Mouse (Mus musculus): ENCODE results near the gene Eif2b3. TPM values are rescaled to one million over a fixed set of nuclear protein-coding genes. Genes with fewer than 3 reads are reported as not detected.

Eif2b3 gene
- total and polyA plus RNA-seq, 2 experiments = 4.5 to 9.5 TPM

DNA sequence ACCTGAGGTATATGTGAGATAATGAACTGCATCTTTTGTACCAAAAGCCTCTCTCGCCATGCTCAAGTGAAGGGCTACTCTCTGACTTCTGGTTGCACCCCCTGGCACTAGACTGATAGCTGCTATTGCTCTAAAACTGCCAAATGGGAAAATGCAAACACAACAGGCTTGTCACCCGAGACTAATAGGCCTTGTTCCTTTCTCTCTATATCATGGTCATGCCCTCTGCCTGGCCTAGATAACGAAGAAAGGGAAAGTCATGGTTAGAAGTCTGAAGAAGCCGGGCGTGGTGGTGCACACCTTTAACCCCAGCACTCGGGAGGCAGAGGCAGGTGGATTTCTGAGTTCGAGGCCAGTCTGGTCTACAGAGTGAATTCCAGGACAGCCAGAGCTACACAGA lies 71.4 kb downstream of the Eif2b3 start:
- no peak for TF ChIP-seq POLR2A (IDR thresholded peaks at IDR 0.05; ENCODE audit: extremely low read depth, insufficient read depth, low read length)
- TF ChIP-seq CTCF (IDR thresholded peaks at IDR 0.05; ENCODE audit: low read depth, low read length) = no peak
- 81% methylated on average over 7 of the region's 7 CpGs for WGBS
- no peaks in the 10 kb centered on the region for H3K79me2 ChIP-seq (ENCODE audit: control insufficient read depth, insufficient read depth, low read length)
- DNase-seq (ENCODE audit: extremely low read depth, low read depth, low spot score) = no peak
- no peaks in the 10 kb centered on the region for H3K27me3 ChIP-seq (ENCODE audit: control insufficient read depth, insufficient read depth, low read length)
- no peak overlapping the region for H3K9ac ChIP-seq (ENCODE audit: low read depth, low read length)
- H3K4me3 ChIP-seq (ENCODE audit: insufficient read depth, low read depth, low read length) = no peak overlapping the region
- no peaks in the 10 kb centered on the region; the same call in 1 of the 2 replicates for H3K36me3 ChIP-seq (ENCODE audit: control insufficient read depth, insufficient read depth, low read length)
- peaks cover 7% of the 10 kb centered on the region for H3K4me1 ChIP-seq (ENCODE audit: control insufficient read depth, insufficient read depth, low read length)
- H3K27ac ChIP-seq (replicated peaks; ENCODE audit: insufficient read depth, low read depth, low read length) = no peak overlapping the region

DNA sequence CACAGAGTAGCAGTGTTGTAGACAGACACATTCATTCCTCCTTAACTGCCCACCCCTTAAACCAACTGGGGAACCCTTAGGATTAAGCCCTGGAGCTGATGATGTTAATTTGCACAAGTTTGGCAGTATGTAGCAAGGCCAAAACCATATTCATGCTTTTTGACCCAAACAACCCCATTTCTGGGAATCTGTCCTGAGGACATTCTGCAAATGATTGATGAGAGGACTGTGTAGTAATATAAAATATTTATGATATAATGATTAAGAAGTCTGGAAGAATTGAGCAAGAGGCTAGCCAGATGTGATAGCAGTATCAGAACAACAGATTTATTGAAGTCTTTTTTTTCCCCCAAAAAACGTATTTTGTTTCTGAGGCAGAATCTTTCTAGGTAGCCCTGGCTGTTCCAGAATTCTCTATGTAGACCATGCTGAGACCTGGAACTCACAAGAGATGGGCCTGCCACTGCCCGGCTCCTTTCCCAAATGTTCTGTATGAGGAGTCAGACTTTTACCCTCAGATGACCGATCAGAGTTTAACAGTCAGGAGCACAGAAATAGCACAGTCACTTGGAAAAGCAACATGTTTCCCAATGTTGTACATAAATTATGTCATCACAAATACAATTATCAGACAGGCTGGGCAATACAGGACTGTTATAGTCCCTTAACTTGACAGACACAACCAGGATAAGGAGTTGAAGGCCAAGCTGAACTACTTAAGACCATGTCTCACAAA lies 75.6 kb downstream of the Eif2b3 start:
- Histone ChIP-seq H3K9ac (ENCODE audit: low read depth, low read length) (no peak overlapping the region), H3K79me2 (ENCODE audit: control insufficient read depth, insufficient read depth, low read length) (no peaks in the 10 kb centered on the region), H3K36me3 (ENCODE audit: control insufficient read depth, insufficient read depth, low read length) (no peaks in the 10 kb centered on the region), H3K27ac (replicated peaks; ENCODE audit: insufficient read depth, low read depth, low read length) (peak overlapping the region; percentile 68), H3K27me3 (ENCODE audit: control insufficient read depth, insufficient read depth, low read length) (no peaks in the 10 kb centered on the region), H3K4me3 (ENCODE audit: insufficient read depth, low read depth, low read length) (no peak overlapping the region), H3K4me1 (ENCODE audit: control insufficient read depth, insufficient read depth, low read length) (peaks cover 14% of the 10 kb centered on the region)
- 31% methylated on average over 3 of the region's 3 CpGs for WGBS
- peak; percentile 91 for DNase-seq (ENCODE audit: extremely low read depth, low read depth, low spot score)
- no peak for TF ChIP-seq POLR2A (IDR thresholded peaks at IDR 0.05; ENCODE audit: extremely low read depth, insufficient read depth, low read length)
- TF ChIP-seq CTCF (IDR thresholded peaks at IDR 0.05; ENCODE audit: low read depth, low read length) = no peak

DNA sequence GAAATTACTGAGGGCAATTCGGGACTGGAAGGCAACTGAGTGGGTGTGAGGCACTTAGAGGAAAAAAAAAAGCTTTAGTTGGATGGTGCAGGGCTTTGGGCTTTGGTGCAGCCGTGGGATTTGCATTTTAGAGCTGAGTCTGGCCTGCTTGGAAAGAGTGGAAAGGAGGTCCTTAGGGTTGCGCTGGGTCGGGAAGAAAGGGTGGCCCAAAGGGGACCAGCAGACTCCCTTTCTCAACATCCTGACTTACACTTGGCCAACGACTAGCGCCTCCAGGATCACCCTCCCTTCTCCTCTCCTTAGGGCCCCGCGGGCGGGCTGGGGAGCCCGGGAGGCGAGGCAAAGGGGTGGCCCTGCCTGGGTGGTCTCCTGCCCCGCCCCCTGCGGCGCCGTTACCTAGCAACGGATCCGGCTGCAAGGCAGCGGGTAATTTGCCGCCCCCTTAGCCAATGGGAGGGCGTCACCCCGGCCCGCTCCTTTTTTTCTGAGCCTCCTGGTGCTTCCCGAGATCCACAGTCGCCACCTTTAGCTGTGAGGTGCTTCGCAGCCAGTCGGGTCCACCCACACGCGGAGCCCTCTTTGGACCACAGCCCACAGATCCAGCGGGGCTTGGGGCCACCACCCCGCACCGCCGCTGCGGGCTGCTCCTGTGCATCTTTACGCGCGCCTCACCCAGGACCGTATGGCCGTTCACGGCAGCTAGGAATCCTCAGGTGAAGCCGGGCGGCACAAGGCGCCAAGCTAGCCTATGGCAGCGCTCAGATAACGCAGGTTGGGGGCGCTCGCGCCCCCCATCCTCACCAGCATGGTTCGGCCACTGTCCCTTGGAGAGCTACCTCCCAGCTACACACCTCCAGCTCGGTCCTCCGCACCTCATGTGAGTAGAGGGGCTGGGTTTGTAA lies 76.6 kb downstream of the Eif2b3 start, which contains the start of gene Ptch2:
Gene Ptch2, plus strand, starts transcription at position 525 of the 902 bp plus-strand sequence.
- Histone ChIP-seq H3K79me2 (ENCODE audit: control insufficient read depth, insufficient read depth, low read length) (no peaks in the 10 kb centered on the region), H3K27me3 (ENCODE audit: control insufficient read depth, insufficient read depth, low read length) (no peaks in the 10 kb centered on the region), H3K27ac (replicated peaks; ENCODE audit: insufficient read depth, low read depth, low read length) (peak within 1 kb of the TSS; percentile 82), H3K4me3 (ENCODE audit: insufficient read depth, low read depth, low read length) (peak within 1 kb of the TSS; percentile 51), H3K4me1 (ENCODE audit: control insufficient read depth, insufficient read depth, low read length) (peaks cover 14% of the 10 kb centered on the region), H3K9ac (ENCODE audit: low read depth, low read length) (peak within 1 kb of the TSS; percentile 70), H3K36me3 (ENCODE audit: control insufficient read depth, insufficient read depth, low read length) (no peaks in the 10 kb centered on the region)
- WGBS = 6% methylated on average over 50 of the region's 50 CpGs
- no peak for TF ChIP-seq POLR2A (IDR thresholded peaks at IDR 0.05; ENCODE audit: extremely low read depth, insufficient read depth, low read length)
- no peak for TF ChIP-seq CTCF (IDR thresholded peaks at IDR 0.05; ENCODE audit: low read depth, low read length)
- DNase-seq (ENCODE audit: extremely low read depth, low read depth, low spot score) = no peak

DNA sequence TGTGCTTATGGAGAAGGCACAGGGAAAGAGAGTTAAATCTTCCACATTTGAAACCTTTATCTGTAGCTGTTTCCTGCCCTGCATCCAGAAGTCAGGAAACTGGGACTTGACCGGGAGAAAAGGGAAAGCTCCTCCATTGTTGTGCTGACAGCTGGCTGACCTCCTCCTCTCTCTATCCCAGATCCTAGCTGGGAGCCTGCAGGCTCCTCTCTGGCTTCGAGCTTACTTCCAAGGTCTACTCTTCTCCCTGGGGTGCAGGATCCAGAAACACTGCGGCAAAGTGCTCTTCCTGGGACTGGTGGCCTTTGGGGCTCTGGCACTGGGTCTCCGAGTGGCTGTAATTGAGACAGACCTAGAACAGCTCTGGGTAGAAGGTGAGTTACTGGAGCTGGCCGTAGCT lies 77.5 kb downstream of the Eif2b3 start:
- WGBS = 42% methylated on average over 5 of the region's 5 CpGs
- H3K36me3 ChIP-seq (ENCODE audit: control insufficient read depth, insufficient read depth, low read length) = no peaks in the 10 kb centered on the region
- no peak overlapping the region for H3K9ac ChIP-seq (ENCODE audit: low read depth, low read length)
- H3K79me2 ChIP-seq (ENCODE audit: control insufficient read depth, insufficient read depth, low read length) = no peaks in the 10 kb centered on the region
- H3K4me3 ChIP-seq (ENCODE audit: insufficient read depth, low read depth, low read length) = 0 out of 2 replicates have a peak overlapping the region, but pooled peaks have one; percentile 51
- DNase-seq (ENCODE audit: extremely low read depth, low read depth, low spot score) = no peak
- H3K27me3 ChIP-seq (ENCODE audit: control insufficient read depth, insufficient read depth, low read length) = no peaks in the 10 kb centered on the region
- H3K27ac ChIP-seq (replicated peaks; ENCODE audit: insufficient read depth, low read depth, low read length) = peak overlapping the region; percentile 10
- no peak for TF ChIP-seq CTCF (IDR thresholded peaks at IDR 0.05; ENCODE audit: low read depth, low read length)
- no peak for TF ChIP-seq POLR2A (IDR thresholded peaks at IDR 0.05; ENCODE audit: extremely low read depth, insufficient read depth, low read length)
- peaks cover 14% of the 10 kb centered on the region for H3K4me1 ChIP-seq (ENCODE audit: control insufficient read depth, insufficient read depth, low read length)

DNA sequence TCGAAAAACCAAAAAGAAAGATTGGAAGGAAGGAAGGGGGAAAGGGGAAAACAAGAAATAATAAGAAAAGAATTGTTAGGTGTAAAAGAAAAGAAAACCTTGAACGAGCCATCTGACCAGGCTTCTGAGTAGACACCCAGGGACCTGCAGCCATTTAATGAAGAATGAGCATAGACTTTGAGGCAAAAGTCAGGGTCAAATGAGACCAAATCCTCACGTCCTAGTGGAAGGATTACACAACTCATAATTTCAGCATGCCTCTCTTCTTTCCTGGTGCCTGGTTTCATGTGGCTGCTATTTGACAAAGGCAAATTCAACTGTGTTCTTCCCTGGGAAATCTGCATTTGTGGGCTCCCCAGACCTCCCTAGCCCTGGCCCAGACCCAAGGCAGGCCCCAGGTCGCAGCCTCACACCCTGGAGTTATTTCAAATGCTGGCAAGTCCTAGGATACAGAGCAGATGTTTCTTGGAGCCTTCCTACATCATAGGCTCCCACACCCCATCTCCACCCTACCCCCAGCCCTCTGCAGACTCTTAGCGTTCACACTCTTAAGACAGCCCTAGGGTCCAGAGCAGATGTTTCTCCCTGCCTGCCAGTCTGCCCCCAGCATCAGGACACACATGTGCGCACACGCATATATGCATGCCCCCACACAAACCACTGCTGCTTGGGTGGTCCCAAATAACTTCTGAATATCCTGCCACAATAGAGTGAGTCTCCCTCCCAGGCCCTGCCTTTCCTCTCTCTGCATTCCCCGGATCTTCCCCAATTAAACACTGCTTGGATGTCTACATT lies 79.0 kb downstream of the Eif2b3 start:
- DNase-seq (ENCODE audit: extremely low read depth, low read depth, low spot score) = peak; percentile 39
- TF ChIP-seq CTCF (IDR thresholded peaks at IDR 0.05; ENCODE audit: low read depth, low read length) (no peak), POLR2A (IDR thresholded peaks at IDR 0.05; ENCODE audit: extremely low read depth, insufficient read depth, low read length) (no peak)
- WGBS = 73% methylated on average over 8 of the region's 8 CpGs
- Histone ChIP-seq H3K27me3 (ENCODE audit: control insufficient read depth, insufficient read depth, low read length) (no peaks in the 10 kb centered on the region), H3K4me3 (ENCODE audit: insufficient read depth, low read depth, low read length) (no peak overlapping the region), H3K79me2 (ENCODE audit: control insufficient read depth, insufficient read depth, low read length) (no peaks in the 10 kb centered on the region), H3K9ac (ENCODE audit: low read depth, low read length) (no peak overlapping the region), H3K36me3 (ENCODE audit: control insufficient read depth, insufficient read depth, low read length) (no peaks in the 10 kb centered on the region), H3K4me1 (ENCODE audit: control insufficient read depth, insufficient read depth, low read length) (peaks cover 14% of the 10 kb centered on the region), H3K27ac (replicated peaks; ENCODE audit: insufficient read depth, low read depth, low read length) (no peak overlapping the region; the same call in 1 of the 2 replicates)
